17 mouse cellular contexts compared by ENCODE assay signal in the genomic region with DNA sequence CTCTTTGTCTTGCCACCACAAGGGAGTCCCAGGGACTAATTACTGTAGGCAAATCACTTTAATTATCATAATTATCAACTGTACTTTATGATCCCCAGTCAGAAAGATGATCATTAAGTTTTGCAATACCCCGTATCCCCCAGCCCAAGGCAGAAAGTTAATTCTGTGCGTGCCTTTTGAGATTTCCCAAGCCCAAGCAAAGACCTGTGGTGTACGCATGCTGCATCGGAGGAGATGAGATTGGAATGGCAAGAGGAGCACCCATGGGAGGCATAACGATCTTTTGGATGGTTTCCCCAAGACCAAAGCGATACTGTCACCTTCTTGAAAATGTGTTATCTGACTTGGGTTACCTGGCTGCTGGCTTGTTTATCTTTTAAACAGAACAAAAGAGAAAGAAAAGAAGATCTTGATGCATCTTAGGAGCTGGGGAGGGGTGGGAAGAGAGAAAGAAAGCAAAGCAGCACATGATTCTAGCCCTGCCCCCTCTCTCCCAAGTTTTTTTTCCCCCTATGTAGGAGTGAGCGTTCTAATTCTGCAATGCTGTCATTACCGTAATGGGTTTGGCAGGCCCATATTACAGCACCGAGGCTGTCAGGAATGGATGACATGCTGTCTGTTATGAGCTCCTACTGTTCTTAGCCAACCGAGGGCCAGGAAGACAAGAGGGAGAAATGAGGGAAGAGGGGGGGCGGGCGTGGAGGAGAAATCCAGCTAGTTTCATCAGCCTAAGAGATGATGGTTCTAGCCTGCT.
DNase-seq lines count a peak whose midpoint lies in the region; ATAC-seq and TF ChIP-seq lines count a peak whose summit lies in the region.
"Had no signal": no experiment of that assay in that cellular context is flagged by ENCODE, and none has a peak within 500 bp of the region (broad histone marks: within the 10 kb centered on the region; RNA-seq: fewer than 3 reads in every experiment).

No protein-coding gene starts in this region.

- ATAC-seq in forebrain, embryonic 13.5 days = peak; percentile 87
- ATAC-seq: liver, postnatal 0 days; midbrain, embryonic 15.5 days had no signal

- H3K27me3 ChIP-seq in forebrain, embryonic 13.5 days = no peaks in the 10 kb centered on the region
- H3K27me3 ChIP-seq in forebrain, embryonic 10.5 days (ENCODE audit: poor library complexity, severe bottlenecking) = peaks cover 7% of the 10 kb centered on the region; the same call in 1 of the 2 replicates
- H3K27me3 ChIP-seq: heart, embryonic 12.5 days; midbrain, embryonic 15.5 days had no signal

- WGBS in forebrain, embryonic 13.5 days = 82% methylated on average over 12 of the region's 12 CpGs
- WGBS in forebrain, embryonic 10.5 days = 91% methylated on average over 12 of the region's 12 CpGs

- TF ChIP-seq CTCF in layer of hippocampus, adult 2 months (conservative IDR thresholded peaks at IDR 0.05) = no peak

- no peak overlapping the region for H3K4me2 ChIP-seq in forebrain, embryonic 13.5 days
- H3K4me2 ChIP-seq: embryonic facial prominence, embryonic 12.5 days; heart, embryonic 12.5 days; midbrain, embryonic 15.5 days had no signal

- peaks cover 31% of the 10 kb centered on the region for H3K4me1 ChIP-seq in forebrain, embryonic 13.5 days
- peaks cover 29% of the 10 kb centered on the region for H3K4me1 ChIP-seq in forebrain, embryonic 10.5 days
- H3K4me1 ChIP-seq: heart, embryonic 12.5 days had no signal

- no peaks in the 10 kb centered on the region for H3K36me3 ChIP-seq in forebrain, embryonic 13.5 days (ENCODE audit: poor library complexity, severe bottlenecking)
- no peaks in the 10 kb centered on the region for H3K36me3 ChIP-seq in forebrain, embryonic 10.5 days (replicated peaks)
- H3K36me3 ChIP-seq: embryonic facial prominence, embryonic 12.5 days; heart, embryonic 12.5 days; midbrain, embryonic 15.5 days had no signal

- no peak overlapping the region for H3K9ac ChIP-seq in forebrain, embryonic 13.5 days
- H3K9ac ChIP-seq: embryonic facial prominence, embryonic 12.5 days; heart, embryonic 12.5 days; liver, postnatal 0 days; midbrain, embryonic 15.5 days had no signal

- no peak overlapping the region for H3K4me3 ChIP-seq in forebrain, embryonic 13.5 days
- no peak overlapping the region for H3K4me3 ChIP-seq in forebrain, embryonic 10.5 days
- no peak overlapping the region for H3K4me3 ChIP-seq in layer of hippocampus, adult 2 months
- H3K4me3 ChIP-seq: embryonic facial prominence, embryonic 12.5 days; heart, embryonic 12.5 days; midbrain, embryonic 15.5 days had no signal

- H3K27ac ChIP-seq in forebrain, embryonic 13.5 days = peak overlapping the region; percentile 16; the same call in 1 of the 2 replicates
- H3K27ac ChIP-seq in forebrain, embryonic 10.5 days = no peak overlapping the region
- peak overlapping the region; percentile 11; the same call in 1 of the 2 replicates for H3K27ac ChIP-seq in layer of hippocampus, adult 2 months
- H3K27ac ChIP-seq: embryonic facial prominence, embryonic 12.5 days; macrophage; midbrain, embryonic 15.5 days had no signal

- H3K9me3 ChIP-seq in forebrain, embryonic 13.5 days (replicated peaks) = no peaks in the 10 kb centered on the region
- no peaks in the 10 kb centered on the region for H3K9me3 ChIP-seq in forebrain, embryonic 10.5 days
- H3K9me3 ChIP-seq: embryonic facial prominence, embryonic 12.5 days; heart, embryonic 12.5 days; midbrain, embryonic 15.5 days had no signal

- DNase-seq in forebrain, embryonic 10.5 days (ENCODE audit: extremely low spot score, low spot score) = no peak
- DNase-seq in layer of hippocampus, adult 2 months (ENCODE audit: low spot score in 2 of 2) = peak in 1 of 2 experiments; percentile 38
- no peak for DNase-seq in layer of hippocampus, postnatal 36 days
- peak; percentile 46 to 69 for DNase-seq in right cerebral cortex, postnatal 10 days (ENCODE audit: low spot score in 2 of 2)
- DNase-seq in right cerebral cortex, postnatal 4 days = no peak
- no peak for DNase-seq in adrenal gland, postnatal 4 days (ENCODE audit: low spot score in 2 of 2)
- DNase-seq in adrenal gland, adult 8-10 months = no peak
- DNase-seq: cerebellum, adult 8-10 months; kidney, postnatal 36 days; liver; liver, postnatal 0 days; thymus, postnatal 4 days had no signal

Comparison
In these comparisons a context has a peak if more than half of its experiments do, and no peak if none do; other contexts are left out.
1. DNase-seq: peak in right cerebral cortex, postnatal 10 days (2 of 2); none in forebrain, embryonic 10.5 days (single experiment), layer of hippocampus, postnatal 36 days (0 of 2), right cerebral cortex, postnatal 4 days (single experiment), adrenal gland, postnatal 4 days (0 of 2) and adrenal gland, adult 8-10 months (single experiment).